Mouse (Mus musculus): ENCODE measurements around the gene Ins2.
A peak's percentile ranks its signal among the peaks of the same experiment; 100 is the strongest.

The Ins2 gene

GRCm38 (mm10) chr7:142743281-142743680 lies at the start of gene Ins2:
Ins2 (minus strand) TSS chr7:142743381.
- no peak for DNase-seq

GRCm38 (mm10) chr7:142792650-142793275 lies 49.6 kb upstream of the Ins2 start:
- DNase-seq: no peak

GRCm38 (mm10) chr7:142789667-142790066 lies 46.5 kb upstream of the Ins2 start:
- no peak for DNase-seq

GRCm38 (mm10) chr7:142737772-142738171 lies 5.4 kb downstream of the Ins2 start:
- peak; percentile 10 for DNase-seq

- peak; percentile 8 for DNase-seq
Observed at GRCm38 (mm10) chr7:142736943-142737490, 6.2 kb downstream of the Ins2 start.

DNA sequence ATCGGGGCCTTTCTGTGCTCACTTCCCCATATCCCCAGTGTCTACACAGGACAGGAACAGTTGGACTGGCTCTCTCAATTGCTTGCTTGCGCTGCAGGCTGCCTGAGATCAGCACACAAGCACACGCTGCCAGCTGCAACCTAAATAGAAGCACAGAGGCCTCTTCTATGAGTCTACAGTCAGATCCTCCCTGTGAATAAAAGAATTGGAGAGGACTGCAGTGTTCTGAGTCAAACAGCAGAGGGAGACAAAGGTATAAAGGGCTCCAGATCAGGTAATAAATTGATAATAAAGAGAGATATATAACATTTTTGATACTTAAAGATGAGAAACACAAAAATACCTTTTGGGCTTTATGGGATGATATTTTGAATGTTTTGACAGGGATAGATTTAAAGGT lies 17.2 kb downstream of the Ins2 start:
- no peak for DNase-seq

GRCm38 (mm10) chr7:142720725-142721124 lies 22.5 kb downstream of the Ins2 start:
- peak; percentile 36 for DNase-seq

GRCm38 (mm10) chr7:142714783-142715498 lies 28.2 kb downstream of the Ins2 start:
- DNase-seq: peak; percentile 31

- no peak for DNase-seq
Observed at GRCm38 (mm10) chr7:142706873-142707272, 36.3 kb downstream of the Ins2 start.

DNA sequence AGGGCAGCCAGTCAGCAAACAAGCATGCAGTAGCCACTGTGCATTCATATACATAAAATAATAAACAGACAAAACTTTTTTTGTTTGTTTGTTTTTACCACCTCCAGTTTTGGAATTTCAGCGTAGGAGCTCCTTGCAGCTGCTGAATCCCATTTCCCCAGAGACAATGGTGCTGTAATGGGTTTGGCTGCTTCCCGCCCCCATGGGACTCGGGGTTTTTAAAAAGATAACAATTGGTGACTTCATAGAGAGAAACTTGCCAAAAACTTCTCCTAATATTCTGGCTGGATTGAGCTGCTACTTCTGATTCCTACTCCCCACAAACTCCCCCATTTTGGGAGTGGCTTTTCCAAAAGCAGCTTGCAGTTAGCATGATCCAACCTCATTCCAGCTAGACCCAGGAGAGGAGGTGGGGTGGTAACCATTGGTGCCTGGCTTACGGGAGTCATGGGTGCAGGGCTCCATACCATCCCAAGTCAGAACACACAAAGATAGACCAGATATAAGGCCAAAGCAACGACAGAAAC lies 43.8 kb downstream of the Ins2 start:
- DNase-seq: no peak

- DNase-seq: peak; percentile 50
Observed at GRCm38 (mm10) chr7:142678611-142679010, 64.6 kb downstream of the Ins2 start.

DNA sequence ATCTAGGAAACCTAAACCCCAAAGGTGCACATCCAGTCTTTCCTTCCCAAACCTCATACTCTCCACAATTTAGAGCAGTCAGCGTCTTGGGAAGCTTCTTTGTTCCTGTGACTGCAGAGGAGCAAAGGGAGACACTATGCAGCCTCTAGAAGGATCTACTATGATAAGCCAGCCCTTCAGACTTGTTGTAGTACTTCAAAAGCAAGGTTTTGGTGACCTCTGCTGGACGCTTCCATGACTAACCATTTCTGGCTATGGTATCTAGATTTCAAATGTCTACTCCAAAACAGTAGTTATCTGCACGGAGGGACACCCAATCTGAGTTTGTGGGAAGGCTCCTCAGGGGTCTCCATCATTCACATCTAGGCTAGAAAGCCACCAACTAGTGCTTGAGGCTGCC lies 67.5 kb downstream of the Ins2 start:
- peak; percentile 52 for DNase-seq

- no peak for DNase-seq
Observed at GRCm38 (mm10) chr7:142675141-142675540, 68.0 kb downstream of the Ins2 start.

GRCm38 (mm10) chr7:142672120-142672519 lies 71.1 kb downstream of the Ins2 start:
- peak; percentile 51 for DNase-seq

GRCm38 (mm10) chr7:142671067-142671466 lies 72.1 kb downstream of the Ins2 start:
- DNase-seq: no peak

GRCm38 (mm10) chr7:142669751-142670625 lies 73.2 kb downstream of the Ins2 start, which contains the start of gene Gm49394:
Gm49394 (minus strand) TSS chr7:142669942.
- no peak for DNase-seq

- no peak for DNase-seq
Observed at GRCm38 (mm10) chr7:142668328-142668727, 74.9 kb downstream of the Ins2 start.

GRCm38 (mm10) chr7:142667521-142667920 lies 75.7 kb downstream of the Ins2 start:
- no peak for DNase-seq

- DNase-seq: no peak
Observed at GRCm38 (mm10) chr7:142666659-142667058, 76.5 kb downstream of the Ins2 start, which contains the start of gene Igf2. Igf2 (minus strand) TSS chr7:142666816.

DNA sequence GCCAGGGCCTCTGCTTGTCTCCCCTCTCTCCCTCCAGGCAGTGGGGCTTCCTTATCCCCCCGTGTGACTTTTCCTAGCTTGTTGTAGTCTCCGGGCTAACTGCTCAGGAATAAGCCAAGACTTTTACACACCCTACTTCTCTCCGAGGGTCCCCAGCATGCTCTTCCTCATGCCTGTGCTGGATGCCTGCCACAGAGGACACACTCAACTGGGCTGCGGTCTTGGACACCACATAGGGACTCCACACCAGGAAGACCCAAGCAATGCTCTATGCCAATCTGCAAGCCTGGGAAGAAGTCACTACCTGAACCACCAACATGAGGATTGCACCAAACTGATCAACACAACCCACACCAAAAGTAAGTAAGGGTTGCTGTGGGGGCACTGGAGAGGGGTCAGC lies 77.1 kb downstream of the Ins2 start:
- DNase-seq: no peak

- no peak for DNase-seq
Observed at GRCm38 (mm10) chr7:142665364-142665763, 77.8 kb downstream of the Ins2 start.

DNA sequence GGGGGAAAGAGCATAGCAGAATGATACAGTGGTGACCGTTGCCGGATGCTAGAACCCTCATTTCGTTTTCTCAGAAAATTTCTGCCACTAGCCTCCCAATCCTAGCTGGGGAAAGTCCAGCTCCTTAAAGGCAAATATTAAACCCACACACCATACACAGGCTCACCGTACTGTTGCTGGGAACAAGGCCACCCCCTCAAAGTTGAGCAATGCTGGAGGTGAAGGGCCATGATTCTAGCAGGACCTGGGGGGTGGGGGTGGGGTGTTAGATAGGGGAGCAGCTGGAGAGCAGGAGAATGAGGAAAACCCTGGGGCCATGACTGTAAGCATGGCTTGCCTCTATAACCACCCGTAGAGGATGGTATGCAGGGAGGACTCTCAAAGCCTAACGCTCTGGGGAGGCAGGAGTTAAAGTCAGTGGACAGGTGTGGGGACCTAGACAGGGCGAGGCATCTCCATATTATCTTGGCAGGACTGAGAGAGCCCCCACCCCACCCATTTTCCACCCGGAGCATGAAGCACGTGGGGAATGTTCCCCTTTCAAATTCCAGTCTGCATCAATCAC lies 78.6 kb downstream of the Ins2 start:
- no peak for DNase-seq

Data from kidney, adult 18-20 months (tissue).